Mouse (Mus musculus) small intestine, adult 2 months (tissue): ENCODE results near the gene Tnni3k.

ENCODE experiments used
- CTCF ChIP-seq: fragments of 200-500 bp; IDR thresholded peaks from 2 replicates; pipeline ENCODE4 v1.5.1; 2012; ENCODE audit warnings: low read depth, mild to moderate bottlenecking, control low read depth, inconsistent platforms, low read length, moderate library complexity, mixed read lengths; ENCODE audit not compliant: insufficient replicate concordance, insufficient read length; ENCODE audit errors: extremely low read depth
- POLR2A ChIP-seq: fragments of 200-500 bp; IDR thresholded peaks from 2 replicates; pipeline ENCODE4 v1.6.1; 2012; ENCODE audit warnings: low read depth, mild to moderate bottlenecking, control low read depth, inconsistent platforms, low read length, moderate library complexity

DNA sequence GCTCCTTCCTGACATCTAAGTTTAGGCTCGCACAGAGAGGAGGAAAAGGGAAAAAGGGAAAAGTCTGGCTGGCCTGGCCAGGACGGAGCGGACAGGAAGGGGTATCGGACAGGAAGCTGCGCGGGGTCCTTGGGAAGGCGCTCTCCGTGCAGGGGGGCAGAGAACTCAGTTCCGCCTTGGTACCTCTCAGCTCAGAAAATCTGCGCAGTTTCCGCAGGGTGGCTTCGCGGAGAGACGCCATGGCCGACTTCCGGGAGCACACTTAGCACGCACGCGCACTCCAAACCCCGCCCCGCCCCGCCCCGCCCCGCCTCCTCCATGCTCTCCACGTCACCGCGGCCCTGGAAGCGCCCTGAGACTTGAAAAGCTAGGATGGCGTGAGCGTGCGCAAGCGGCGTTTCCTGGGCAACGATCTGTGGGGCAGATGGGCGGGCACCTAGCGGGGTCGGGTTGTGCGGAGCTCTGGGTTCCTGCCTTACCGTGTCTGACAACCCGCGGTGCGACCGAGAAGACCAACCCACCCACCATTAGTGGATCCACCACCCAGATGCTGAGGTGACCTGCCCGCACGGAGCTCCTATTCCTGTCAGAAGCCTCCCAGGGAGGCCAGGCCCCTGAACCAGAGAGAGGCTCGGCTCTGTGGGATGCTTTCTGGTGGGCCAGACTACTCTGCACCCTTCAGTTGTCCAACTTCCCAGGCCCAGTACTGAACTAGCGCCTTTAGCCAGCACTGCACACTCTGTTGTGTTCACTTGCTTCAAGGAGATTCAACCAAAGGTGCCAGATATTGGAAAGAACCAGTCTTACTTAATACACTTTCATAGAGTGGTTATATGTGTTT, 38.1 kb upstream of the Tnni3k start, which contains the start of the genes Fpgt and Lrriq3:
- no peak for TF ChIP-seq CTCF
- TF ChIP-seq POLR2A = peak; percentile 78
